ENCODE assay signal across 8 mouse cellular contexts in genomic region chr8:124862321-124863162, GRCm38 (mm10). TPM values are rescaled to one million over a fixed set of nuclear protein-coding genes. Genes with fewer than 3 reads are reported as not detected.
DNase-seq lines count a peak whose midpoint lies in the region; ATAC-seq and TF ChIP-seq lines count a peak whose summit lies in the region.

Gene Gnpat, plus strand, starts transcription at chr8:124863033.
Gene 2810004N23Rik, minus strand, starts transcription at chr8:124863120.

- H3K9ac ChIP-seq in heart, embryonic 12.5 days: peak within 1 kb of the TSS; percentile 98
- H3K9ac ChIP-seq in kidney, postnatal 0 days (ENCODE audit: low read depth, low read length): peak within 1 kb of the TSS; percentile 98
- peak within 1 kb of the TSS; percentile 89 for H3K9ac ChIP-seq in liver, embryonic 11.5 days (ENCODE audit: low read depth, low read length)
- peak within 1 kb of the TSS; percentile 95 for H3K9ac ChIP-seq in stomach, embryonic 14.5 days (replicated peaks; ENCODE audit: low read depth, low read length)

- peaks cover 64% of the 10 kb centered on the region for H3K4me1 ChIP-seq in erythroblast, embryonic 14.5 days (ENCODE audit: control insufficient read depth)
- peaks cover 73% of the 10 kb centered on the region for H3K4me1 ChIP-seq in heart, embryonic 12.5 days (replicated peaks)
- peaks cover 11% of the 10 kb centered on the region; the same call in 1 of the 2 replicates for H3K4me1 ChIP-seq in kidney, postnatal 0 days (replicated peaks; ENCODE audit: insufficient read depth, low read length)
- H3K4me1 ChIP-seq in liver, embryonic 11.5 days (replicated peaks; ENCODE audit: control insufficient read depth, insufficient read depth, low read length): peaks cover 33% of the 10 kb centered on the region
- H3K4me1 ChIP-seq in stomach, embryonic 14.5 days (ENCODE audit: control insufficient read depth, insufficient read depth, low read length): 0 out of 2 replicates have a peak, but pooled peaks cover 3% of the 10 kb centered on the region

- no peaks in the 10 kb centered on the region for H3K27me3 ChIP-seq in C2C12 (ENCODE audit: control insufficient read depth, insufficient read depth, insufficient read length)
- no peaks in the 10 kb centered on the region for H3K27me3 ChIP-seq in erythroblast, embryonic 14.5 days (ENCODE audit: control insufficient read depth)
- H3K27me3 ChIP-seq in heart, embryonic 12.5 days (replicated peaks): no peaks in the 10 kb centered on the region
- no peaks in the 10 kb centered on the region for H3K27me3 ChIP-seq in kidney, postnatal 0 days (ENCODE audit: insufficient read depth, low read length)
- no peaks in the 10 kb centered on the region for H3K27me3 ChIP-seq in liver, embryonic 11.5 days (replicated peaks; ENCODE audit: control insufficient read depth, insufficient read depth, low read length)
- H3K27me3 ChIP-seq in stomach, embryonic 14.5 days (ENCODE audit: control insufficient read depth, insufficient read depth, low read length): no peaks in the 10 kb centered on the region

- no peak for TF ChIP-seq CTCF in C2C12 (IDR thresholded peaks at IDR 0.05; ENCODE audit: control insufficient read depth, insufficient read depth, insufficient read length)
- TF ChIP-seq CTCF in brain, embryonic 14.5 days (IDR thresholded peaks at IDR 0.05; ENCODE audit: borderline replicate concordance, extremely low read depth, insufficient read depth, insufficient read length): no peak
- TF ChIP-seq CTCF in kidney, postnatal 0 days (IDR thresholded peaks at IDR 0.05; ENCODE audit: low read depth): no peak

- H3K36me3 ChIP-seq in C2C12 (ENCODE audit: control insufficient read depth, insufficient read depth): peaks cover 31% of the 10 kb centered on the region
- peaks cover 49% of the 10 kb centered on the region for H3K36me3 ChIP-seq in erythroblast, embryonic 14.5 days (ENCODE audit: control insufficient read depth)
- H3K36me3 ChIP-seq in heart, embryonic 12.5 days: peaks cover 43% of the 10 kb centered on the region
- H3K36me3 ChIP-seq in kidney, postnatal 0 days (ENCODE audit: insufficient read depth, low read length): peaks cover 25% of the 10 kb centered on the region; the same call in 1 of the 2 replicates
- peaks cover 23% of the 10 kb centered on the region for H3K36me3 ChIP-seq in liver, embryonic 11.5 days (ENCODE audit: control insufficient read depth, insufficient read depth, low read length)
- peaks cover 32% of the 10 kb centered on the region for H3K36me3 ChIP-seq in stomach, embryonic 14.5 days (ENCODE audit: control insufficient read depth, insufficient read depth, low read length)

- H3ac ChIP-seq in C2C12 (ENCODE audit: control insufficient read depth, insufficient read length, low read depth): peak within 1 kb of the TSS; percentile 76

- peak within 1 kb of the TSS; percentile 72 for H3K4me3 ChIP-seq in C2C12 (ENCODE audit: insufficient read depth, poor library complexity, severe bottlenecking)
- H3K4me3 ChIP-seq in erythroblast, embryonic 14.5 days (replicated peaks): peak within 1 kb of the TSS; percentile 74
- peak within 1 kb of the TSS; percentile 94 for H3K4me3 ChIP-seq in heart, embryonic 12.5 days
- H3K4me3 ChIP-seq in kidney, postnatal 0 days (replicated peaks; ENCODE audit: low read depth, low read length): peak within 1 kb of the TSS; percentile 93
- peak within 1 kb of the TSS; percentile 69 for H3K4me3 ChIP-seq in liver, embryonic 11.5 days (ENCODE audit: low read depth, low read length)
- peak within 1 kb of the TSS; percentile 96 for H3K4me3 ChIP-seq in stomach, embryonic 14.5 days (ENCODE audit: low read depth, low read length)

- H3K4me2 ChIP-seq in heart, embryonic 12.5 days: peak within 1 kb of the TSS; percentile 78
- peak within 1 kb of the TSS; percentile 87 for H3K4me2 ChIP-seq in kidney, postnatal 0 days (ENCODE audit: low read length)
- peak within 1 kb of the TSS; percentile 87 for H3K4me2 ChIP-seq in liver, embryonic 11.5 days
- H3K4me2 ChIP-seq in stomach, embryonic 14.5 days (replicated peaks; ENCODE audit: low read depth, low read length): peak within 1 kb of the TSS; percentile 83

- peak; percentile 93 for ATAC-seq in heart, embryonic 12.5 days (ENCODE audit: insufficient number of reproducible peaks, low FRiP score)
- ATAC-seq in kidney, postnatal 0 days (replicated peaks; ENCODE audit: low FRiP score, low read depth): peak; percentile 96
- ATAC-seq in liver, embryonic 11.5 days (replicated peaks; ENCODE audit: low FRiP score): peak; percentile 94
- ATAC-seq in stomach, embryonic 14.5 days (ENCODE audit: insufficient number of reproducible peaks, insufficient read depth, low FRiP score, low read depth): peak; percentile 96

- no peaks in the 10 kb centered on the region for H3K9me3 ChIP-seq in erythroblast, embryonic 14.5 days (ENCODE audit: control insufficient read depth, low read length)
- no peaks in the 10 kb centered on the region for H3K9me3 ChIP-seq in heart, embryonic 12.5 days (replicated peaks)
- H3K9me3 ChIP-seq in kidney, postnatal 0 days (replicated peaks; ENCODE audit: low read length): no peaks in the 10 kb centered on the region
- H3K9me3 ChIP-seq in liver, embryonic 11.5 days (ENCODE audit: control insufficient read depth, low read length): no peaks in the 10 kb centered on the region
- no peaks in the 10 kb centered on the region for H3K9me3 ChIP-seq in stomach, embryonic 14.5 days (ENCODE audit: control insufficient read depth, low read depth, low read length)

- DNase-seq in brain, embryonic 14.5 days (ENCODE audit: low read depth): peak; percentile 96
- peak; percentile 92 for DNase-seq in kidney, postnatal 0 days (ENCODE audit: low spot score)
- peak; percentile 96 for DNase-seq in liver, embryonic 11.5 days (ENCODE audit: low spot score)
- DNase-seq in naive thymus-derived CD4-positive, alpha-beta T cell, adult 2 months (ENCODE audit: low read depth): peak; percentile 95

- 1% methylated on average over 55 of the region's 55 CpGs for WGBS in heart, embryonic 12.5 days
- WGBS in kidney, postnatal 0 days: 1% methylated on average over 55 of the region's 55 CpGs
- WGBS in liver, embryonic 11.5 days: 2% methylated on average over 53 of the region's 55 CpGs
- under 1% methylated on average over 55 of the region's 55 CpGs for WGBS in stomach, embryonic 14.5 days

- peaks cover 99% of the 10 kb centered on the region for H3K79me2 ChIP-seq in C2C12 (ENCODE audit: control insufficient read depth, insufficient read depth)

- TF ChIP-seq POLR2A in brain, embryonic 14.5 days (IDR thresholded peaks at IDR 0.05; ENCODE audit: borderline replicate concordance, extremely low read depth, insufficient read depth, insufficient read length, poor library complexity, severe bottlenecking): peak; percentile 97

- peaks cover 60% of the 10 kb centered on the region for H3K79me3 ChIP-seq in C2C12 (ENCODE audit: low read depth)

- peak within 1 kb of the TSS; percentile 95 for H3K27ac ChIP-seq in heart, embryonic 12.5 days (ENCODE audit: poor library complexity, severe bottlenecking)
- peak within 1 kb of the TSS; percentile 96 for H3K27ac ChIP-seq in kidney, postnatal 0 days
- H3K27ac ChIP-seq in liver, embryonic 11.5 days (ENCODE audit: low read depth, low read length): peak within 1 kb of the TSS; percentile 86
- H3K27ac ChIP-seq in stomach, embryonic 14.5 days (ENCODE audit: low read length): peak within 1 kb of the TSS; percentile 92

TF ChIP-seq in C2C12, 6 proteins besides CTCF, POLR2A, EP300 and RAD21:
- TF ChIP-seq MYOG (IDR thresholded peaks at IDR 0.05; ENCODE audit: control insufficient read depth, extremely low read depth, insufficient read length) (no peak), MYOD1 (IDR thresholded peaks at IDR 0.05; ENCODE audit: control insufficient read depth, insufficient read length, low read depth) (no peak), FOSL1 (IDR thresholded peaks at IDR 0.05; ENCODE audit: insufficient read depth, low read length, poor library complexity, severe bottlenecking) (no peak), USF1 (IDR thresholded peaks at IDR 0.05; ENCODE audit: low read depth) (peak; percentile 65), MAX (IDR thresholded peaks at IDR 0.05) (peak; percentile 92), CEBPB (IDR thresholded peaks at IDR 0.05; ENCODE audit: low read depth) (no peak)

RNA-seq across cellular contexts. Expression of gene Gnpat, which starts in this region (rescaled TPM):
- 59.9 TPM for polyA plus RNA-seq in C2C12 (2012; fragmentation: generic; extraction: Trizol)
- 81.7 and 84.6 TPM in 2 replicates for polyA plus RNA-seq in brain, embryonic 14.5 days (2012; rRNA removed)
- 4.4 and 6.1 TPM in 2 replicates for polyA plus RNA-seq in erythroblast, embryonic 14.5 days (2012)
- 109 and 116 TPM in 2 replicates for polyA plus RNA-seq in heart, embryonic 12.5 days (2016; fragmentation: Nextera tagmentation; extraction: Ambion mirVana)
- 74.8 and 83.5 TPM in 2 replicates for polyA plus RNA-seq in kidney, postnatal 0 days (2015; fragmentation: Nextera tagmentation; extraction: Ambion mirVana)
- 107 and 109 TPM in 2 replicates for polyA plus RNA-seq in liver, embryonic 11.5 days (2014; fragmentation: Nextera tagmentation; extraction: Ambion mirVana)
- polyA plus RNA-seq in stomach, embryonic 14.5 days (2014; fragmentation: Nextera tagmentation; extraction: Ambion mirVana): 92.8 and 98.0 TPM in 2 replicates

RNA-seq across cellular contexts. Expression of gene 2810004N23Rik, which starts in this region (rescaled TPM):
- 27.9 TPM for polyA plus RNA-seq in C2C12 (2012; fragmentation: generic; extraction: Trizol)
- polyA plus RNA-seq in brain, embryonic 14.5 days (2012; rRNA removed): 22.6 and 23.7 TPM in 2 replicates
- 0.82 and 0.93 TPM in 2 replicates for polyA plus RNA-seq in erythroblast, embryonic 14.5 days (2012)
- polyA plus RNA-seq in heart, embryonic 12.5 days (2016; fragmentation: Nextera tagmentation; extraction: Ambion mirVana): 57.1 and 59.4 TPM in 2 replicates
- polyA plus RNA-seq in kidney, postnatal 0 days (2015; fragmentation: Nextera tagmentation; extraction: Ambion mirVana): 33.3 and 36.6 TPM in 2 replicates
- 65.7 and 71.5 TPM in 2 replicates for polyA plus RNA-seq in liver, embryonic 11.5 days (2014; fragmentation: Nextera tagmentation; extraction: Ambion mirVana)
- polyA plus RNA-seq in stomach, embryonic 14.5 days (2014; fragmentation: Nextera tagmentation; extraction: Ambion mirVana): 43.7 and 44.0 TPM in 2 replicates

Comparison
In these comparisons a context has a peak if more than half of its experiments do, and no peak if none do; other contexts are left out.
1. Peak in every context shown above with its lines: DNase-seq, ATAC-seq, H3K4me3 ChIP-seq and H3K27ac ChIP-seq.
2. RNA of gene 2810004N23Rik (polyA plus RNA-seq): 65.7 to 71.5 TPM in liver, embryonic 11.5 days, 57.1 to 59.4 TPM in heart, embryonic 12.5 days, 43.7 to 44.0 TPM in stomach, embryonic 14.5 days, 33.3 to 36.6 TPM in kidney, postnatal 0 days, 27.9 TPM in C2C12 (single experiment) and 22.6 to 23.7 TPM in brain, embryonic 14.5 days; 0.82 to 0.93 TPM in erythroblast, embryonic 14.5 days; every median in the first group is over 10 times any median in the second.